Mouse (Mus musculus) heart, adult 8-10 months (tissue): ENCODE measurements at regions not wholly inside any gene's neighbourhood (a gene's known extent, or its start where the extent isn't known, plus 50 kb on each side); places are given as distances from the start of the nearest gene placed in this dataset.

Experiments used
- DNase-seq: peaks from one replicate; pipeline ENCODE4 v3.0.0; 2022; ENCODE audit warnings: low spot score

DNA sequence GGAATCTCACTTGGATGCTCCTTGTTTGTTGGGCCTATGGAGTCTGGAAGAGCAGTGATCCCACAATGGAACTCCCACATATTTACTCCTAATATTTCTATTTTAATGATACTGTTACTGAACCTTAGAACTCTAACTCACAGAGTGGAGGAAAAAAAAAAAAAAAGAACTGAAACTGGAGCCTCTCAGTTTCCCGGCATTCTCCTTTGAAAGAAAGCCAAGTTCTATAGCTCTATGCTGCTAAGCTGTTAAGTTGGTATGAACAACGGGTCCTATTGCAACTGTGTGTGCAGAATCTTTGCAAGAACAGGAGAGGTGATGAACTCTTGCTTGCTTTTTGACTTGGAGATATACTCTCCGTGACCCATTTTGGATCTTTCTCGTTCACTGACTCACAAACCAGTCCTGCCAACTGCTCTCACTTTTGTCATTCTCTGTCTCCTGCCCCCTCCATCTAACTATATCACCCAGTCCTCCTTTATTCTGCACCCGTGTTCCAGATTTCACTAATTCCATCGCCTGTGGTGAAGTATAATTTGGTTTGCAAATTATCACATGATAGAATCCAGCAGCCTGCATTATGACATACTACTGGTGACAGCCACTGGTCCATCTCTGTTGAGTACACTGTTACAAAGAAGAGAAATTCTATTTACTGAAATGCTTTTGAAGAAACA lies 92.6 kb upstream of the Ctsc start:
- DNase-seq = no peak

DNA sequence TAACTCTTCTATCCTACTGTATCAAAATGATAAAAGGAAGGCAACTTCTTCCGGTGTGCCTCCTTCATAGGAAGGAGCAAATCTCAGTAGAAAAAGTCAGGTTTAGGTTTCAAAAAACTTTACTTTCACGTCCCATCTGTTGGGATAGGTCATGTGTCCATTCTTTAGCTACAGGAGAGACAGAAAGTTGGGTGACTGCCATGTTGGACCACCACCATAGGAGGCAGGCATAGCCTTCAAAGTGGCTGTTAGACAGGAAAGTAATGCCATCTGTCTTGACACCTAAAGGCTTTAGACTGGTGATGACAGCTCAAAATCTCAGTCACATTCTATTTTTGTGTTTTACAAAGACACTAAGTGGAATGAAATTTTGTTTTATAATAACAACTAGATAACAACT lies 90.3 kb upstream of the Ctsc start:
- DNase-seq = no peak

DNA sequence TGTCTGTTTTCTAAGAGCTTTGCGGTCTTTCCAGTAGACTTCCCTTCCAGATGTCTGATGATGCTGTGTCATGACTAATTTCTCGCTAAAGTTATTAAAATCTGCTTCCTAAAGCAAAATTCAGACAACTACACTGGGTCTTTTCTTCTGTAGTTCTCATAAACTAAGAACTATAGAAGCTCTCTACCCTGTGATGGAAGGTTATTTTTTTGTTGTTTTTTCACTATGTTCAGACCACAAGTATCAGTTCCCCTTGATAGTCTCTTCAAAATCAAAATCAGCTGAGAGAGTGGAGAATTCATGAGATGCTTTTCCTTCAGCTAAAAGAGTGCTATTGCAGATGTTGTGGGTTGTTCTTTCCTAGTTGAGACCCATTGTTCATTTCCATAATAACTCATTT lies 85.1 kb upstream of the Ctsc start:
- peak; percentile 25 for DNase-seq

DNA sequence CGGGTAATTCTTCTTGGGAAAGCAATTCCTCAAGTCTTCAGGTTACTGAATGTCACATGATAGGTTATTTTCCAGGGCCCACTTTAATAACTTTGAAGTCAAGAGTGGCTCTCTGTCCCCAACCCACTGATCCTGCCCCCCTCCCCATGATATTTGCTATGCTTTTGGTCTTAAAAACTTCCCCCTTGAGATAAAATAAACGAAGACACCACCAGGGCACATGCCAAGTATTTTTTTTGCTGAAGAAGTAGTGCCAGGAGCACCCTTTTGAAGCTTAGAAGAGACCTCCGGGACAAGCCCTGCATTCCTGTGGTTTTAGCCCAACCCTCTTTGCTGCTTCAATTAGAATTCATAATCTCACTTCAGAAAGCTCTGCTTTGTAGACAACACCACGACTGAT lies 78.8 kb upstream of the Ctsc start:
- no peak for DNase-seq

DNA sequence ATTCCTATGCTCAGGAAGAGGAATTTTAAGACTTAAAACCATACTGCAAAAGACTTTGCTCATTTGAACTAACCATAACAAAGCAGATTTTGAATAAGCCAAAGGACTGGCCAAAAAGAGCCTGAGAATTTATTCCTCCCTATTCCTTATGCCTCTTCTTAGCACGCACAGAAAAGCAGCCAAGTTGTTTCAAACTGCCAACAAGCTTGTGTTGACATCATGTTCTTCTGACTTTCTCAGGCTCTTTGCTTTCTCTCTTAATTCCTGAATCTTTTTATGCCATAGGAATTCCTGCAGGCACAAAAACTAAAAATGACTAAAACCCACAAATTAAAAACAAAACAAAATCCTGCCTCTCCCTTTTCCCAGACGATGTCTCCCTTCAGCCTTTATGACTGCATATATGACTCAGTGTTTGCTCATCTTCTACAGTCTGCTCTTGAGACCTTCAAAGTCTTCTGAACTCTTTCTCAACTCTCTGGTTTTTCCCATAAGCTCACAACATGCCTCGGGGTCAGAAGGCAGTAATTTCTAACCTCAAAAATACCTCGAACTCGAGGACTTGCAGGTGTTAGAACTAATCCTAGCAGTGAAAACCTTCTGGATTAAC lies 77.9 kb upstream of the Ctsc start:
- DNase-seq = peak; percentile 20

DNA sequence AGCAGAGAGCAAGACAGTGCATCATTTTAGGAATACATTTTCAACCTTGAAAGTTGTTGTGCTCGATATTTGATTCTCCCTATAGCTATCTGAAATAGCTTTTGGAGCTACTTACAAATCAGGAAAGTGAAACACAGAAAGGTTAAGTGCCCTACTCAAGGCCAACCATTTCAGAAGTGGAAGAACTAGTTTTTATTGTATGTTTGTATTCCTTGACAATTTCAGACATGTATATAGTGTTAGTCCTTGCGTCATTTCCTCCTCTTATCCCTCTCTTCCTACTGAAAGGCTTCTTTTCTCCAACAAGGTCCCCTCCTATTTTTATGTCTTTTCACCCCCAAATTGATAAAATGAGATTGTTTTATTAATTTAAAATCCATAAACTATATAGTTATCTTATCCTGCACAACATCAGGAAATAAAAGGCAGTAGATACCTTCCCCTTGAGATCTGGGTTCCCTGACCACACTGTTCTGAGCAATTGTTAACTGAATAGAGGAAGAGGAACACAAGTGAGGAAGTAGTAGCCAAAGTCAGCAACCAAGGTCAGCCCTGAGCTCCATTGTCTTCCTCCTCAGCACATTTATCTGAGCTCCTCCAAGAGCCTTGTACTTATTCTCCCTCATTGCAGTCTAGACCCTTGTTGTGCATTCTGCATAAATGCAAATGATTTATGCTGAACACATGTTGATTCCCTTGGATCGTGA lies 76.1 kb upstream of the Ctsc start:
- no peak for DNase-seq

DNA sequence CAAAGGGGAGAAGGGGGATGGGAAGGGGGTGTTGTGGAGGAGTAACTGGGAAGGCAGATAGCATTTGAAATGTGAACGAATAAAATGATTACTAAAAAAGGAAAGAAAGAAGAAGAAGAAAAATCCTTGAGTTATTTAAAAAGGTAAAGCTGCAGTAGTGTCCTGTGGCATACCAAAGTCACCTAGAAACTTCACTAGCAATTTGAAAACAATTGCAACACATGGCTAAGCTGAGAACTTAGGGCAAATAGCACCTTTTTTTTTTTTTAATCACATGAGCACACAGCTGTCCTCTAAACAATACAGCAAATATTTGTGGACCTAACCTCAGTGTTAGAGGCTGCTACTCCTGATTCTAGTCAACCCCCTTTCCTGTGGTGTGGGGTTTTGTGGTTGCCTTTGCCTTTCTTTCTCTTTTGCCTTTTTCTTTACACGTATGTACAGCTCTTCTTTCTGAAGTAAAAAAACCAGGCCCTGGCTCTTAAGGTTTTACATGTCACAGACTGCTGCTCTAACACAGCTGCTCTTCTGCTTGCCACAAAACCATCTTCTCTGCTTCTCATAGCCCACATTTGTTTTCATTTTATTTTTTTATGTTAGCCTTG lies 71.6 kb upstream of the Ctsc start:
- no peak for DNase-seq

DNA sequence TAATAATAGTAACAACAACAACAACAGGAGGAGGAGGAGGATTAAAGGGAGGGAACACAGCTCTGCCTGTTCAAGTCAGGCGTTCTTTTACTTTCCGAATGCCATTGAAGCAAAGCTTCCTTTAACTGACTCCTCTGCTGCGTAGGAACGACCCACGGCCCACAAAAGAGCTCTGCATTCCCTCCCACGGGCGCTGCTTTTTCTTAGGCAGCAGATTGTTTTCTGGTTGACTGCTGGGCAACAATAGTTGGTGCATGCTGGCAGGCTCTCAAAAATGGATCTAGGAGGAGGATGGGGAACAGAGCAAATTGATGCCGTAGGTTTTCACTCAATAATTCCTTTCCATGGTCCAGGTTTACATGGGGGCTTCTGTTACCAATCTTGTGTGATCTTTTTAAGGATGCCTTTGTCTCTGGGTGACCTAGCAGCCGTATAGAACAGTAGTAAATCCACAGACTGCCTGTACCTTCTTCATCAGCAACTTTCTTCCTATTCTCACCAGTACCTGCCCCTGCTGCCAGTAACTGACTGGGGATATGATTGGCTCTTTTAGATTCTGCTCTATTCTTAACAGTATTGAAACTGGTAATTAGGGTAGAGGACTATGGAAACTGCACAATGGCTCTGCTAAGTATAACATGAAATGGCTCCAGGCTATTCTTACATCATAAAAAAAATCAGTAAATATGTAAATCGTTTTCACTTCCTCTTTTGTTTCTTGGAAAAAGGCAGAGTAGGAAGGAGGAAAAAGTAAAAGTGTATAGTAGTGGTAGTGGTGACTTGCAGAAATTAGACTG lies 70.8 kb upstream of the Ctsc start:
- peak; percentile 13 for DNase-seq

DNA sequence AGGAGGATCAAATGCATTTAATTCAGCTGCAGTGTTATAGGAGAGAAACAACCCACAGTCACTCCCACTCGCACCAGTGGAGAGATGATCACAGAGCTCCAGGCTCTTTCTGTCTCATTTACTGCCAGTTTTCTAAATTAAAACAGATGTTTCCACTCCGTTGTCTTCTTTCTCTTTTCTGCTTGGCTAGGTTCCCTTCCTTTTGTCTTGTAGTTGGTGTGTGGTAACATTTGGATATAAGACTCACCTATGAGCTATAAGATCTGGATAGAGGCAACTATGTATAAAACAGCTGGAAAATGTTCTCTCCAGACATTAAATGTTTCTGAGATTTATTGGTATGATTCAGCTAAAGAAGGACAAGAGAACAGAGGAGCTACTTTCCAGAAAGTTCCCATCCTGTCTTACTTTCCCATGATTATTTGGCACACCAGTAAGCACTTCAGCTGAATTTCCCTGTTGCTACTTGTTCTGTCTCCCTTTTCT lies 63.1 kb upstream of the Ctsc start:
- no peak for DNase-seq

DNA sequence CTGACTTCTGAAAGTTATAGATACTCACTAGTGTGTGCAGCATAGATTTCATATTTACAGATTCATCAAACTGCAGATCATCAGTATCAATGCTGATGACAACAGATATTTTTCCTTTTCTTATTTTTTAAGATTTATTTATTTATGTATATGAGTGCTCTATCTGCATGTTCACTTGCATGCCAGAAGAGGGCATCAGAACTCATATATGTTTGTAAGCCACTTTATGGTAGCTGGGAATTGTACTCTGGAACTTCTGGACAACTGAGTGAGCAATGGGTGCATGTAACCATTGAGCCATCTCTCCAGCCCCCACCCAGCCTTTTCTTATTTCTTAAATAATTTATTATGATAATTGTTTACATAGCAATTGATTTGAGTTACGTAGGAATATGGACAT lies 62.5 kb upstream of the Ctsc start:
- no peak for DNase-seq

DNA sequence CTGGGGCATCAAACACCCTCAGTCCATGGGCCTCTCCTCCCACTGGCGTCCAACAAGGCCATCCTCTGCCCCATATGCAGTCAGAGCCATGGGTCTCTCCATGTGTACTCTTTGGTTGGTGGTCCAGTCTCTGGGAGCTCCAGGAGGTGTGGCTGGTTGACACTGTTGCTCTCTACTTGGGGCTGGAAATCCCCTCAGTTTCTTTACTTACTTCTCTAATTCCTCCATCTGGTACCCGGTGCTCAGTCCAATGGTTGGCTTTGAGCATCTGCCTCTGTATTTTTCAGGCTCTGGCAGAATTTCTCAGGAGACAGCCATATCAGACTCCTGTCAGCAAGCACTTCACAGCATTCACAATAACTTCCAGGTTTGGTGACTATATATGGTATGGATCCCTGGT lies 55.7 kb upstream of the Ctsc start:
- DNase-seq = no peak

DNA sequence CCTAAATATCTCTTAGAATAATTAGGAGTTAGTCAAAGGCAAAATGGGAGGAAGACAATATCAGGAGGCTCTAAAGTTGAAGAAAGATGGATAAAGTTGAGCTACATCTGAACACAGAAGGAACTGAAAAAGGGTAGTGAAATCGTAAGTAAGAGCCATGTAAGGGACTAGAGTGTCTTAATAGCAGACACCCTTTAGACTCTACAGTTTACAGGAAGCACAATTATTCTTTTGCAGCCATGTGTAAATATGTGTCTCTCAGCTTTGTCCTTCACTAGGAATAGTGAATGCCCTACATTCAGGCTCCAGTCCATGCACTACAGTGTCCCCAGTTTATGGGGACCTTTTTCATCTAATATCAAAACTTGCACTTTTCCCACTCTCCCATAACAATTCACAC lies 52.1 kb upstream of the Ctsc start:
- no peak for DNase-seq
